Mouse (Mus musculus) lung, adult 2 months (tissue): ENCODE data around the gene Rps4x. TPM values are rescaled to one million over a fixed set of nuclear protein-coding genes. Genes with fewer than 3 reads are reported as not detected.

Experiments
- DNase-seq: peaks from one replicate; pipeline ENCODE4 v3.0.0; 2022
- H3K4me1 ChIP-seq: fragments of 200-500 bp; 2 replicates; pipeline ENCODE4 v1.6.1; 2011; ENCODE audit warnings: low read length; ENCODE audit not compliant: control insufficient read depth, insufficient read depth
- H3K4me3 ChIP-seq: fragments of 200-500 bp; replicated peaks from 2 replicates; pipeline ENCODE3; 2011; ENCODE audit warnings: low read depth, mild to moderate bottlenecking, control low read depth, low read length; ENCODE audit errors: extremely low read depth
- CTCF ChIP-seq: fragments of 200-500 bp; IDR thresholded peaks from 2 replicates; pipeline ENCODE4 v1.5.1; 2011; ENCODE audit warnings: mild to moderate bottlenecking, low read length, control low read depth; ENCODE audit not compliant: insufficient read depth
- POLR2A ChIP-seq: fragments of 200-500 bp; IDR thresholded peaks from 2 replicates; pipeline ENCODE4 v1.6.1; 2011; ENCODE audit warnings: low read depth, mild to moderate bottlenecking, control low read depth, low read length, borderline replicate concordance; ENCODE audit errors: extremely low read depth
- WGBS: fragments of 180-500 bp; shearing (Covaris S2); methylation state at CpG from one replicate; pipeline ENCODE4 v1.1.7; 2018; 5-methylcytosine and 5-hydroxymethylcytosine counted together
- polyA plus RNA-seq: library from polyadenylated mRNA; depleted of rRNA; stranded (reverse); fragments of >200 nt; gene quantifications from 2 replicates; pipeline ENCODE4 v1.2.3, GENCODE M21; 2012; rRNA removed

Gene Rps4x
- polyA plus RNA-seq, 1 experiment, result 471 TPM

GRCm38 (mm10) chrX:102169724-102170123 lies 19.5 kb downstream of the Rps4x start:
- TF ChIP-seq CTCF (no peak), POLR2A (no peak)
- Histone ChIP-seq H3K4me1 (no peaks in the 10 kb centered on the region), H3K4me3 (no peak overlapping the region)
- 55% methylated on average over 1 of the region's 1 CpGs for WGBS
- no peak for DNase-seq

GRCm38 (mm10) chrX:102166986-102167385 lies 22.2 kb downstream of the Rps4x start:
- no peak for DNase-seq
- TF ChIP-seq CTCF, result no peak
- Histone ChIP-seq H3K4me3 (no peak overlapping the region), H3K4me1 (no peaks in the 10 kb centered on the region)
- WGBS, result 57% methylated on average over 6 of the region's 6 CpGs

- Histone ChIP-seq H3K4me1 (no peaks in the 10 kb centered on the region), H3K4me3 (no peak overlapping the region)
- no peak for TF ChIP-seq POLR2A
- no peak for TF ChIP-seq CTCF
- no peak for DNase-seq
- 67% methylated on average over 5 of the region's 5 CpGs for WGBS
These were observed 22.7 kb downstream of the Rps4x start for GRCm38 (mm10) chrX:102166521-102166920.

- no peak for DNase-seq
- Histone ChIP-seq H3K4me3 (no peak overlapping the region), H3K4me1 (no peaks in the 10 kb centered on the region)
- 67% methylated on average over 4 of the region's 4 CpGs for WGBS
- no peak for TF ChIP-seq POLR2A
- TF ChIP-seq CTCF, result no peak
These were observed 25.7 kb downstream of the Rps4x start for GRCm38 (mm10) chrX:102163529-102163928.

- Histone ChIP-seq H3K4me1 (no peaks in the 10 kb centered on the region), H3K4me3 (no peak overlapping the region)
- TF ChIP-seq POLR2A (no peak), CTCF (no peak)
- WGBS, result 39% methylated on average over 2 of the region's 2 CpGs
- no peak for DNase-seq
These were observed 26.1 kb downstream of the Rps4x start for GRCm38 (mm10) chrX:102163096-102163495.

- Histone ChIP-seq H3K4me1 (no peaks in the 10 kb centered on the region), H3K4me3 (no peak overlapping the region)
- WGBS, result 55% methylated on average over 2 of the region's 2 CpGs
- TF ChIP-seq CTCF (no peak), POLR2A (no peak)
- no peak for DNase-seq
These were observed 28.7 kb downstream of the Rps4x start for GRCm38 (mm10) chrX:102160528-102160927.

GRCm38 (mm10) chrX:102159778-102160177 lies 29.4 kb downstream of the Rps4x start:
- Histone ChIP-seq H3K4me1 (no peaks in the 10 kb centered on the region), H3K4me3 (no peak overlapping the region)
- TF ChIP-seq CTCF (peak; percentile 22; the same call in 1 of the 2 replicates), POLR2A (no peak)
- 65% methylated on average over 2 of the region's 2 CpGs for WGBS
- peak; percentile 23 for DNase-seq

- Histone ChIP-seq H3K4me3 (peak overlapping the region; percentile 71), H3K4me1 (no peaks in the 10 kb centered on the region)
- WGBS, result 45% methylated on average over 5 of the region's 5 CpGs
- DNase-seq, result no peak
- TF ChIP-seq POLR2A (no peak), CTCF (no peak)
These were observed 31.8 kb downstream of the Rps4x start for GRCm38 (mm10) chrX:102157423-102157791.

GRCm38 (mm10) chrX:102156618-102157422 lies 32.4 kb downstream of the Rps4x start, which contains the start of gene Ercc6l:
Gene Ercc6l, minus strand, starts transcription at chrX:102157091.
- TF ChIP-seq CTCF, result no peak
- 23% methylated on average over 42 of the region's 42 CpGs for WGBS
- Histone ChIP-seq H3K4me3 (peak within 1 kb of the TSS; percentile 92), H3K4me1 (no peaks in the 10 kb centered on the region)
- peak; percentile 80 for DNase-seq

GRCm38 (mm10) chrX:102141157-102141556 lies 48.0 kb downstream of the Rps4x start:
- Histone ChIP-seq H3K4me3 (no peak overlapping the region), H3K4me1 (no peaks in the 10 kb centered on the region)
- DNase-seq, result no peak
- 60% methylated on average over 1 of the region's 1 CpGs for WGBS
- TF ChIP-seq POLR2A (no peak), CTCF (no peak)

Other genes with a start within 250 kb of the Rps4x start
- 5.3 and 6.8 TPM in 2 replicates for gene Rtl5, start 118.1 kb downstream of the Rps4x start, polyA plus RNA-seq
- gene Pin4, start 69.9 kb downstream of the Rps4x start, polyA plus RNA-seq, result 0.96 and 1.1 TPM in 2 replicates
- 0.17 and 0.20 TPM in 2 replicates for gene Ercc6l, start 32.3 kb downstream of the Rps4x start, polyA plus RNA-seq
- 0.40 and 0.59 TPM in 2 replicates for gene Cited1, start 62.8 kb upstream of the Rps4x start, polyA plus RNA-seq